Mouse (Mus musculus): ENCODE measurements around the gene Olfr828.

Gene Olfr828

GRCm38 (mm10) chr9:18819426-18819825 is at the start of gene Olfr828:
Olfr828 (minus strand) TSS chr9:18819526.
- DNase-seq: no peak

- no peak for DNase-seq
Measured at GRCm38 (mm10) chr9:18854633-18855032, 35.3 kb upstream of the Olfr828 start, which contains the start of gene Olfr829. Olfr829 (plus strand) TSS chr9:18854933.

GRCm38 (mm10) chr9:18785316-18785715 is 34.0 kb downstream of the Olfr828 start:
- DNase-seq: no peak

- no peak for DNase-seq
Measured at GRCm38 (mm10) chr9:18779476-18779875, 39.9 kb downstream of the Olfr828 start.

GRCm38 (mm10) chr9:18778981-18779380 is 40.3 kb downstream of the Olfr828 start:
- DNase-seq: no peak

All from liver (tissue).